Mouse (Mus musculus) brain, embryonic 14.5 days (tissue): ENCODE measurements around the gene Rnf39.

ENCODE experiments used
- CTCF ChIP-seq: fragments of 200-500 bp; IDR thresholded peaks from 2 replicates; pipeline ENCODE4 v1.5.1; 2012; ENCODE audit warnings: inconsistent platforms, mild to moderate bottlenecking, moderate library complexity, borderline replicate concordance; ENCODE audit not compliant: insufficient read depth, insufficient read length; ENCODE audit errors: extremely low read depth
- POLR2A ChIP-seq: fragments of 200-500 bp; IDR thresholded peaks from 2 replicates; pipeline ENCODE4 v1.6.1; 2012; ENCODE audit warnings: mild to moderate bottlenecking, inconsistent platforms, borderline replicate concordance; ENCODE audit not compliant: poor library complexity, insufficient read depth, insufficient read length, severe bottlenecking; ENCODE audit errors: extremely low read depth

DNA sequence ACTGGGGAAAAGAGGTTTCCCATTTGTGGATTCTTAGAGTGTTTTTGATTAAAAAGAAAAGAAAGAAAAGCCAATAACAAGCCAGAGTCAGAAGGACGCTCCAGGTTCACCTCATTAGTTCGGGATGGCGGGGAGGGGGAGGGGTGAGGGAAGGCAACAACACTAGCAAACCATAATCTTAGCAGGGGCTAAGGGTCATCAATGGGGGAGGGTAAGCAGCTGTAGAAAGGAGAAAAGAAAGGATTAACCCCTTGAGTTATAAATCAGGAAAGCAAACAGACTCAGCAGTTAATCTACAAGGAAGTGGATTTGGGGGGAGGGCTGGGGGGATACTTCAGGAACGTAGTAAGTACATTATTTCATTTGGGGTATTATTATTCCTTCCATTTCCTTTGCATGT, 39.1 kb downstream of the Rnf39 start:
- TF ChIP-seq CTCF (no peak), POLR2A (no peak)
